Mouse (Mus musculus): ENCODE measurements around the gene Taf6.
"Not testable (repeated sequence)": the region's sequence is repeated elsewhere in the genome, so short reads cannot be mapped to it uniquely, and the experiment has no call there.

GRCm38 (mm10) chr5:138216632-138217031 is 29.4 kb upstream of the Taf6 start:
- TF ChIP-seq CTCF (conservative IDR thresholded peaks at IDR 0.05 in 1 of 2, IDR thresholded peaks at IDR 0.05 in 1 of 2; ENCODE audit: low read depth in 2 of 2, low read length in 2 of 2); MXI1 (IDR thresholded peaks at IDR 0.05; ENCODE audit: low read depth, low read length); ZNF384 (IDR thresholded peaks at IDR 0.05; ENCODE audit: low read depth, low read length); TCF12 (IDR thresholded peaks at IDR 0.05; ENCODE audit: low read depth, low read length); POLR2A (IDR thresholded peaks at IDR 0.05; ENCODE audit: low read depth, low read length); ZKSCAN1 (IDR thresholded peaks at IDR 0.05; ENCODE audit: borderline replicate concordance, low read depth, low read length); RAD21 (IDR thresholded peaks at IDR 0.05; ENCODE audit: low read depth, low read length); ZC3H11A (IDR thresholded peaks at IDR 0.05; ENCODE audit: low read depth, low read length); CHD2 (IDR thresholded peaks at IDR 0.05; ENCODE audit: low read length); GABPA (IDR thresholded peaks at IDR 0.05; ENCODE audit: insufficient replicate concordance, low read depth, low read length); CHD1 (IDR thresholded peaks at IDR 0.05; ENCODE audit: low read depth, low read length): not testable (repeated sequence)
- TF ChIP-seq EP300 (IDR thresholded peaks at IDR 0.05; ENCODE audit: low read length) = peak; percentile 71
- TF ChIP-seq IRF4 (IDR thresholded peaks at IDR 0.05; ENCODE audit: low read depth, low read length) = peak; percentile 63; the same call in 1 of the 2 replicates
